Mouse (Mus musculus) limb, embryonic 15.5 days (tissue): ENCODE data around the gene Rflna. TPM values are rescaled to one million over a fixed set of nuclear protein-coding genes. Genes with fewer than 3 reads are reported as not detected.

ENCODE experiments used
- ATAC-seq: fragments of 200-750 bp; cut with Nextera tagmentation; 2 replicates; pipeline ENCODE4 v1.8.0; 2017; ENCODE audit warnings: low read depth, moderate TSS enrichment; ENCODE audit not compliant: insufficient number of reproducible peaks, low FRiP score, low TSS enrichment
- H3K27ac ChIP-seq: fragments of 300-500 bp; sonication (generic); 2 replicates; pipeline ENCODE4 v1.5.1; 2015; ENCODE audit warnings: moderate library complexity, mild to moderate bottlenecking, inconsistent platforms
- H3K27me3 ChIP-seq: fragments of 300-500 bp; sonication (generic); 2 replicates; pipeline ENCODE4 v1.6.1; 2015; ENCODE audit warnings: inconsistent platforms
- H3K36me3 ChIP-seq: fragments of 300-500 bp; sonication (generic); 2 replicates; pipeline ENCODE4 v1.6.1; 2015; ENCODE audit warnings: inconsistent platforms
- H3K4me1 ChIP-seq: fragments of 300-500 bp; sonication (generic); 2 replicates; pipeline ENCODE4 v1.6.1; 2015; ENCODE audit warnings: inconsistent platforms
- H3K4me2 ChIP-seq: fragments of 300-500 bp; sonication (generic); 2 replicates; pipeline ENCODE4 v1.6.1; 2015; ENCODE audit warnings: mild to moderate bottlenecking, inconsistent platforms
- H3K4me3 ChIP-seq: fragments of 300-500 bp; sonication (generic); 2 replicates; pipeline ENCODE4 v1.5.1; 2015; ENCODE audit warnings: mild to moderate bottlenecking, inconsistent platforms
- H3K9ac ChIP-seq: fragments of 300-500 bp; sonication (generic); 2 replicates; pipeline ENCODE4 v1.6.1; 2015; ENCODE audit warnings: inconsistent platforms
- H3K9me3 ChIP-seq: fragments of 300-500 bp; sonication (generic); 2 replicates; pipeline ENCODE4 v1.6.1; 2016; ENCODE audit warnings: inconsistent platforms
- WGBS: fragments of 180-500 bp; shearing (Covaris S2); methylation state at CpG from one replicate; pipeline ENCODE4 v1.1.7; 2015; 5-methylcytosine and 5-hydroxymethylcytosine counted together
- polyA plus RNA-seq: library from polyadenylated mRNA; unstranded; fragments of >200 nt; fragmentation: Nextera tagmentation; extraction: Ambion mirVana; gene quantifications from 2 replicates; pipeline ENCODE4 v1.2.1, GENCODE M21; 2015

Gene Rflna
- polyA plus RNA-seq, 1 experiment from 2014 or later: 40.7 TPM

- no peak for ATAC-seq
- Histone ChIP-seq H3K9me3 (no peaks in the 10 kb centered on the region), H3K4me3 (no peak overlapping the region), H3K36me3 (peaks cover 91% of the 10 kb centered on the region), H3K27ac (peak overlapping the region; percentile 59; the same call in 1 of the 2 replicates), H3K9ac (no peak overlapping the region), H3K4me1 (peaks cover 31% of the 10 kb centered on the region), H3K4me2 (no peak overlapping the region), H3K27me3 (no peaks in the 10 kb centered on the region)
- 86% methylated on average over 8 of the region's 8 CpGs for WGBS
These were observed 36.5 kb downstream of the Rflna start for GRCm38 (mm10) chr5:125039377-125040027.

- H3K4me3 ChIP-seq: no peak overlapping the region
- 46% methylated on average over 5 of the region's 5 CpGs for WGBS
These were observed 37.1 kb downstream of the Rflna start for GRCm38 (mm10) chr5:125040128-125040584.

GRCm38 (mm10) chr5:125041578-125041977 is 38.6 kb downstream of the Rflna start:
- no peak for ATAC-seq
- Histone ChIP-seq H3K9me3 (no peaks in the 10 kb centered on the region), H3K36me3 (peaks cover 89% of the 10 kb centered on the region), H3K27ac (peak overlapping the region; percentile 59; the same call in 1 of the 2 replicates), H3K4me2 (no peak overlapping the region), H3K9ac (no peak overlapping the region), H3K27me3 (no peaks in the 10 kb centered on the region), H3K4me3 (no peak overlapping the region), H3K4me1 (peaks cover 31% of the 10 kb centered on the region)
- 83% methylated on average over 9 of the region's 9 CpGs for WGBS

More at GRCm38 (mm10) chr5:125040128-125040584, 37.1 kb downstream of the Rflna start:
- Histone ChIP-seq H3K27ac (peak overlapping the region; percentile 59; the same call in 1 of the 2 replicates), H3K9ac (no peak overlapping the region), H3K4me1 (peaks cover 31% of the 10 kb centered on the region), H3K36me3 (peaks cover 90% of the 10 kb centered on the region), H3K9me3 (no peaks in the 10 kb centered on the region), H3K27me3 (no peaks in the 10 kb centered on the region), H3K4me2 (no peak overlapping the region)
- ATAC-seq: peak; percentile 28

GRCm38 (mm10) chr5:125043448-125043847 is 40.4 kb downstream of the Rflna start:
- whole genome bisulfite sequencing: 80% methylated on average over 6 of the region's 6 CpGs
- Histone ChIP-seq H3K4me1 (peaks cover 31% of the 10 kb centered on the region), H3K9ac (no peak overlapping the region), H3K4me3 (no peak overlapping the region), H3K36me3 (peaks cover 89% of the 10 kb centered on the region), H3K27me3 (no peaks in the 10 kb centered on the region), H3K4me2 (no peak overlapping the region), H3K27ac (no peak overlapping the region), H3K9me3 (no peaks in the 10 kb centered on the region)
- no peak for ATAC-seq

GRCm38 (mm10) chr5:125045202-125045601 is 42.2 kb downstream of the Rflna start:
- H3K4me1 ChIP-seq: peaks cover 20% of the 10 kb centered on the region
- peaks cover 89% of the 10 kb centered on the region for H3K36me3 ChIP-seq
- no peak overlapping the region for H3K27ac ChIP-seq
- no peaks in the 10 kb centered on the region for H3K9me3 ChIP-seq
- H3K9ac ChIP-seq: no peak overlapping the region
- no peak for ATAC-seq
- 70% methylated on average over 5 of the region's 5 CpGs for WGBS
- H3K4me3 ChIP-seq: no peak overlapping the region
- no peak overlapping the region for H3K4me2 ChIP-seq
- H3K27me3 ChIP-seq: no peaks in the 10 kb centered on the region

- Histone ChIP-seq H3K9ac (no peak overlapping the region), H3K9me3 (no peaks in the 10 kb centered on the region), H3K36me3 (peaks cover 97% of the 10 kb centered on the region), H3K27ac (no peak overlapping the region), H3K27me3 (no peaks in the 10 kb centered on the region), H3K4me1 (peaks cover 8% of the 10 kb centered on the region; the same call in 1 of the 2 replicates), H3K4me2 (no peak overlapping the region), H3K4me3 (no peak overlapping the region)
- 68% methylated on average over 5 of the region's 5 CpGs for WGBS
- ATAC-seq: no peak
These were observed 43.4 kb downstream of the Rflna start for GRCm38 (mm10) chr5:125046436-125046835.

- Histone ChIP-seq H3K9me3 (no peaks in the 10 kb centered on the region), H3K27ac (0 out of 2 replicates have a peak overlapping the region, but pooled peaks have one; percentile 7), H3K36me3 (peaks cover 93% of the 10 kb centered on the region), H3K9ac (no peak overlapping the region), H3K27me3 (no peaks in the 10 kb centered on the region), H3K4me2 (no peak overlapping the region), H3K4me3 (no peak overlapping the region), H3K4me1 (peaks cover 24% of the 10 kb centered on the region)
- ATAC-seq: no peak
- WGBS: 91% methylated on average over 4 of the region's 4 CpGs
These were observed 46.5 kb downstream of the Rflna start for GRCm38 (mm10) chr5:125049481-125049880.

GRCm38 (mm10) chr5:125052237-125052602 is 49.2 kb downstream of the Rflna start:
- H3K4me1 ChIP-seq: peaks cover 49% of the 10 kb centered on the region
- no peak for ATAC-seq
- H3K27ac ChIP-seq: no peak overlapping the region; the same call in 1 of the 2 replicates
- H3K4me2 ChIP-seq: no peak overlapping the region
- 71% methylated on average over 10 of the region's 10 CpGs for WGBS
- H3K36me3 ChIP-seq: peaks cover 77% of the 10 kb centered on the region
- H3K4me3 ChIP-seq: no peak overlapping the region
- no peaks in the 10 kb centered on the region for H3K27me3 ChIP-seq
- no peak overlapping the region for H3K9ac ChIP-seq
- no peaks in the 10 kb centered on the region for H3K9me3 ChIP-seq

- no peak overlapping the region for H3K4me2 ChIP-seq
- H3K4me1 ChIP-seq: peaks cover 55% of the 10 kb centered on the region
- no peak overlapping the region; the same call in 1 of the 2 replicates for H3K9ac ChIP-seq
- H3K27ac ChIP-seq: peak overlapping the region; percentile 39
- WGBS: 54% methylated on average over 23 of the region's 23 CpGs
- H3K9me3 ChIP-seq: no peaks in the 10 kb centered on the region
- no peak overlapping the region for H3K4me3 ChIP-seq
- peaks cover 71% of the 10 kb centered on the region for H3K36me3 ChIP-seq
- ATAC-seq: no peak
- no peaks in the 10 kb centered on the region for H3K27me3 ChIP-seq
These were observed 49.8 kb downstream of the Rflna start for GRCm38 (mm10) chr5:125052603-125053488.

GRCm38 (mm10) chr5:125053661-125054060 is 50.6 kb downstream of the Rflna start:
- Histone ChIP-seq H3K4me2 (no peak overlapping the region), H3K9ac (no peak overlapping the region), H3K27ac (0 out of 2 replicates have a peak overlapping the region, but pooled peaks have one; percentile 8), H3K9me3 (no peaks in the 10 kb centered on the region), H3K36me3 (peaks cover 63% of the 10 kb centered on the region), H3K4me3 (no peak overlapping the region), H3K4me1 (peaks cover 64% of the 10 kb centered on the region), H3K27me3 (no peaks in the 10 kb centered on the region)
- WGBS: 82% methylated on average over 7 of the region's 7 CpGs
- no peak for ATAC-seq

GRCm38 (mm10) chr5:125055901-125056300 is 52.9 kb downstream of the Rflna start:
- H3K36me3 ChIP-seq: peaks cover 43% of the 10 kb centered on the region
- peak overlapping the region; percentile 87 for H3K27ac ChIP-seq
- H3K4me2 ChIP-seq: peak overlapping the region; percentile 49
- WGBS: 42% methylated on average over 8 of the region's 8 CpGs
- no peak for ATAC-seq
- no peaks in the 10 kb centered on the region for H3K9me3 ChIP-seq
- no peak overlapping the region for H3K9ac ChIP-seq
- no peaks in the 10 kb centered on the region for H3K27me3 ChIP-seq
- peak overlapping the region; percentile 35; the same call in 1 of the 2 replicates for H3K4me3 ChIP-seq
- H3K4me1 ChIP-seq: peaks cover 86% of the 10 kb centered on the region

GRCm38 (mm10) chr5:125056331-125056695 is 53.3 kb downstream of the Rflna start:
- H3K27me3 ChIP-seq: no peaks in the 10 kb centered on the region
- WGBS: 23% methylated on average over 6 of the region's 6 CpGs
- peak overlapping the region; percentile 49 for H3K4me2 ChIP-seq
- peaks cover 87% of the 10 kb centered on the region for H3K4me1 ChIP-seq
- H3K27ac ChIP-seq: peak overlapping the region; percentile 87
- no peaks in the 10 kb centered on the region for H3K9me3 ChIP-seq
- H3K36me3 ChIP-seq: peaks cover 39% of the 10 kb centered on the region
- H3K4me3 ChIP-seq: peak overlapping the region; percentile 35; the same call in 1 of the 2 replicates
- no peak overlapping the region for H3K9ac ChIP-seq
- no peak for ATAC-seq
